Mouse (Mus musculus): ENCODE measurements at regions not wholly inside any gene's neighbourhood (a gene's known extent, or its start where the extent isn't known, plus 50 kb on each side); places are given as distances from the start of the nearest gene placed in this dataset.

- Histone ChIP-seq H3K36me3 (no peaks in the 10 kb centered on the region), H3K27ac (no peak overlapping the region), H3K4me1 (no peaks in the 10 kb centered on the region), H3K27me3 (ENCODE audit: insufficient read depth, poor library complexity, severe bottlenecking) (0 out of 2 replicates have a peak, but pooled peaks cover 10% of the 10 kb centered on the region), H3K4me3 (no peak overlapping the region), H3K9me3 (no peaks in the 10 kb centered on the region)
- 49% methylated on average over 13 of the region's 13 CpGs for WGBS
- no peak for DNase-seq (ENCODE audit: low spot score)
Measured at GRCm38 (mm10) chr1:77102421-77103133, 412.3 kb downstream of the Epha4 start.

GRCm38 (mm10) chr1:77109861-77110785 is 404.8 kb downstream of the Epha4 start:
- H3K4me1 ChIP-seq: no peaks in the 10 kb centered on the region
- no peak overlapping the region for H3K27ac ChIP-seq
- no peaks in the 10 kb centered on the region for H3K9me3 ChIP-seq
- no peaks in the 10 kb centered on the region for H3K27me3 ChIP-seq (ENCODE audit: insufficient read depth, poor library complexity, severe bottlenecking)
- 71% methylated on average over 6 of the region's 6 CpGs for WGBS
- DNase-seq (ENCODE audit: low spot score): no peak
- no peak overlapping the region for H3K4me3 ChIP-seq
- H3K36me3 ChIP-seq: no peaks in the 10 kb centered on the region

GRCm38 (mm10) chr1:77128411-77128810 is 386.5 kb downstream of the Epha4 start:
- Histone ChIP-seq H3K27ac (no peak overlapping the region), H3K4me1 (peaks cover 17% of the 10 kb centered on the region), H3K27me3 (ENCODE audit: insufficient read depth, poor library complexity, severe bottlenecking) (no peaks in the 10 kb centered on the region), H3K4me3 (no peak overlapping the region), H3K9me3 (no peaks in the 10 kb centered on the region), H3K36me3 (no peaks in the 10 kb centered on the region)
- 64% methylated on average over 3 of the region's 3 CpGs for WGBS
- no peak for DNase-seq (ENCODE audit: low spot score)

GRCm38 (mm10) chr1:77137663-77138062 is 377.2 kb downstream of the Epha4 start:
- Histone ChIP-seq H3K27me3 (ENCODE audit: insufficient read depth, poor library complexity, severe bottlenecking) (no peaks in the 10 kb centered on the region), H3K4me3 (no peak overlapping the region), H3K36me3 (no peaks in the 10 kb centered on the region), H3K4me1 (no peaks in the 10 kb centered on the region), H3K9me3 (no peaks in the 10 kb centered on the region), H3K27ac (no peak overlapping the region)
- 65% methylated on average over 6 of the region's 6 CpGs for WGBS
- no peak for DNase-seq (ENCODE audit: low spot score)

GRCm38 (mm10) chr1:77140906-77141305 is 374.0 kb downstream of the Epha4 start:
- no peaks in the 10 kb centered on the region for H3K9me3 ChIP-seq
- no peak overlapping the region for H3K27ac ChIP-seq
- H3K36me3 ChIP-seq: no peaks in the 10 kb centered on the region
- no peaks in the 10 kb centered on the region for H3K27me3 ChIP-seq (ENCODE audit: insufficient read depth, poor library complexity, severe bottlenecking)
- WGBS: 56% methylated on average over 7 of the region's 7 CpGs
- no peak for DNase-seq (ENCODE audit: low spot score)
- H3K4me3 ChIP-seq: no peak overlapping the region
- H3K4me1 ChIP-seq: no peaks in the 10 kb centered on the region

- Histone ChIP-seq H3K4me3 (no peak overlapping the region), H3K27me3 (ENCODE audit: insufficient read depth, poor library complexity, severe bottlenecking) (no peaks in the 10 kb centered on the region), H3K9me3 (no peaks in the 10 kb centered on the region), H3K4me1 (no peaks in the 10 kb centered on the region), H3K27ac (no peak overlapping the region), H3K36me3 (no peaks in the 10 kb centered on the region)
- 93% methylated on average over 4 of the region's 4 CpGs for WGBS
- no peak for DNase-seq (ENCODE audit: low spot score)
Measured at GRCm38 (mm10) chr1:77148052-77148451, 366.8 kb downstream of the Epha4 start.

GRCm38 (mm10) chr1:77168316-77168715 is 346.6 kb downstream of the Epha4 start:
- no peak for DNase-seq (ENCODE audit: low spot score)
- no peak overlapping the region for H3K27ac ChIP-seq
- no peaks in the 10 kb centered on the region for H3K9me3 ChIP-seq
- no peak overlapping the region for H3K4me3 ChIP-seq
- no peaks in the 10 kb centered on the region for H3K4me1 ChIP-seq
- H3K27me3 ChIP-seq (ENCODE audit: insufficient read depth, poor library complexity, severe bottlenecking): no peaks in the 10 kb centered on the region
- H3K36me3 ChIP-seq: no peaks in the 10 kb centered on the region
- 88% methylated on average over 4 of the region's 4 CpGs for WGBS

- Histone ChIP-seq H3K4me1 (no peaks in the 10 kb centered on the region), H3K27ac (no peak overlapping the region), H3K36me3 (no peaks in the 10 kb centered on the region), H3K27me3 (ENCODE audit: insufficient read depth, poor library complexity, severe bottlenecking) (no peaks in the 10 kb centered on the region), H3K9me3 (no peaks in the 10 kb centered on the region), H3K4me3 (no peak overlapping the region)
- no peak for DNase-seq (ENCODE audit: low spot score)
- 72% methylated on average over 1 of the region's 1 CpGs for WGBS
Measured at GRCm38 (mm10) chr1:77172463-77172862, 342.4 kb downstream of the Epha4 start.

- Histone ChIP-seq H3K4me1 (no peaks in the 10 kb centered on the region), H3K27me3 (ENCODE audit: insufficient read depth, poor library complexity, severe bottlenecking) (no peaks in the 10 kb centered on the region), H3K36me3 (no peaks in the 10 kb centered on the region), H3K9me3 (no peaks in the 10 kb centered on the region), H3K4me3 (no peak overlapping the region), H3K27ac (no peak overlapping the region)
- 85% methylated on average over 4 of the region's 4 CpGs for WGBS
- no peak for DNase-seq (ENCODE audit: low spot score)
Measured at GRCm38 (mm10) chr1:77174801-77175200, 340.1 kb downstream of the Epha4 start.

- no peak for DNase-seq (ENCODE audit: low spot score)
- Histone ChIP-seq H3K27me3 (ENCODE audit: insufficient read depth, poor library complexity, severe bottlenecking) (no peaks in the 10 kb centered on the region), H3K4me1 (no peaks in the 10 kb centered on the region), H3K27ac (no peak overlapping the region; the same call in 1 of the 2 replicates), H3K9me3 (no peaks in the 10 kb centered on the region), H3K4me3 (no peak overlapping the region), H3K36me3 (no peaks in the 10 kb centered on the region)
- 67% methylated on average over 3 of the region's 3 CpGs for WGBS
Measured at GRCm38 (mm10) chr1:77175214-77175613, 339.7 kb downstream of the Epha4 start.

- H3K4me1 ChIP-seq: no peaks in the 10 kb centered on the region
- H3K4me3 ChIP-seq: no peak overlapping the region
- H3K27ac ChIP-seq: no peak overlapping the region
- H3K27me3 ChIP-seq (ENCODE audit: insufficient read depth, poor library complexity, severe bottlenecking): no peaks in the 10 kb centered on the region
- H3K36me3 ChIP-seq: no peaks in the 10 kb centered on the region
- DNase-seq (ENCODE audit: low spot score): no peak
- H3K9me3 ChIP-seq: no peaks in the 10 kb centered on the region
- WGBS: 82% methylated on average over 2 of the region's 2 CpGs
Measured at GRCm38 (mm10) chr1:77176516-77176915, 338.4 kb downstream of the Epha4 start.

- no peaks in the 10 kb centered on the region for H3K36me3 ChIP-seq
- no peak overlapping the region for H3K27ac ChIP-seq
- DNase-seq (ENCODE audit: low spot score): no peak
- WGBS: 85% methylated on average over 2 of the region's 2 CpGs
- no peak overlapping the region for H3K4me3 ChIP-seq
- H3K9me3 ChIP-seq: no peaks in the 10 kb centered on the region
- H3K4me1 ChIP-seq: no peaks in the 10 kb centered on the region
- H3K27me3 ChIP-seq (ENCODE audit: insufficient read depth, poor library complexity, severe bottlenecking): no peaks in the 10 kb centered on the region
Measured at GRCm38 (mm10) chr1:77183965-77184364, 330.9 kb downstream of the Epha4 start.

GRCm38 (mm10) chr1:77190141-77190540 is 324.7 kb downstream of the Epha4 start:
- H3K9me3 ChIP-seq: no peaks in the 10 kb centered on the region
- no peak for DNase-seq (ENCODE audit: low spot score)
- H3K27me3 ChIP-seq (ENCODE audit: insufficient read depth, poor library complexity, severe bottlenecking): no peaks in the 10 kb centered on the region
- H3K4me1 ChIP-seq: no peaks in the 10 kb centered on the region
- no peak overlapping the region for H3K4me3 ChIP-seq
- no peak overlapping the region for H3K27ac ChIP-seq
- 71% methylated on average over 3 of the region's 3 CpGs for WGBS
- no peaks in the 10 kb centered on the region for H3K36me3 ChIP-seq
